14 mouse cellular contexts compared by ENCODE assay signal in genomic region chr1:69653419-69653818, GRCm38 (mm10).
"Had no signal": no experiment of that assay in that cellular context is flagged by ENCODE, and none has a peak within 500 bp of the region (broad histone marks: within the 10 kb centered on the region; RNA-seq: fewer than 3 reads in every experiment).

No protein-coding gene starts in this region.

- ATAC-seq: midbrain, embryonic 15.5 days had no signal

- DNase-seq: lung, adult 18-20 months; lung, embryonic 14.5 days; lung, postnatal 10 days; lung, postnatal 4 days; right cerebral cortex, postnatal 14 days; thymus, adult 2 months; thymus, postnatal 25 days; thymus, postnatal 4 days had no signal

- H3K4me2 ChIP-seq: lung, embryonic 14.5 days; midbrain, embryonic 12.5 days; midbrain, embryonic 15.5 days; neural tube, embryonic 12.5 days; stomach, embryonic 15.5 days had no signal

- H3K27ac ChIP-seq: midbrain, embryonic 10.5 days; midbrain, embryonic 12.5 days; midbrain, embryonic 15.5 days; neural tube, embryonic 12.5 days; stomach, embryonic 15.5 days; stomach, postnatal 0 days had no signal

- H3K9me3 ChIP-seq: midbrain, embryonic 10.5 days; midbrain, embryonic 12.5 days; midbrain, embryonic 15.5 days; neural tube, embryonic 12.5 days; stomach, embryonic 15.5 days had no signal

- H3K4me1 ChIP-seq: stomach, embryonic 15.5 days had no signal

- H3K9ac ChIP-seq: lung, embryonic 14.5 days; midbrain, embryonic 12.5 days; midbrain, embryonic 15.5 days; neural tube, embryonic 12.5 days; stomach, embryonic 15.5 days had no signal

- H3K27me3 ChIP-seq: midbrain, embryonic 12.5 days; midbrain, embryonic 15.5 days; neural tube, embryonic 12.5 days; stomach, embryonic 15.5 days had no signal

- H3K4me3 ChIP-seq: midbrain, embryonic 10.5 days; midbrain, embryonic 12.5 days; midbrain, embryonic 15.5 days; neural tube, embryonic 12.5 days; stomach, embryonic 15.5 days had no signal

- H3K36me3 ChIP-seq: midbrain, embryonic 10.5 days; midbrain, embryonic 12.5 days; midbrain, embryonic 15.5 days; neural tube, embryonic 12.5 days; stomach, embryonic 15.5 days had no signal
